In the genomic region with DNA sequence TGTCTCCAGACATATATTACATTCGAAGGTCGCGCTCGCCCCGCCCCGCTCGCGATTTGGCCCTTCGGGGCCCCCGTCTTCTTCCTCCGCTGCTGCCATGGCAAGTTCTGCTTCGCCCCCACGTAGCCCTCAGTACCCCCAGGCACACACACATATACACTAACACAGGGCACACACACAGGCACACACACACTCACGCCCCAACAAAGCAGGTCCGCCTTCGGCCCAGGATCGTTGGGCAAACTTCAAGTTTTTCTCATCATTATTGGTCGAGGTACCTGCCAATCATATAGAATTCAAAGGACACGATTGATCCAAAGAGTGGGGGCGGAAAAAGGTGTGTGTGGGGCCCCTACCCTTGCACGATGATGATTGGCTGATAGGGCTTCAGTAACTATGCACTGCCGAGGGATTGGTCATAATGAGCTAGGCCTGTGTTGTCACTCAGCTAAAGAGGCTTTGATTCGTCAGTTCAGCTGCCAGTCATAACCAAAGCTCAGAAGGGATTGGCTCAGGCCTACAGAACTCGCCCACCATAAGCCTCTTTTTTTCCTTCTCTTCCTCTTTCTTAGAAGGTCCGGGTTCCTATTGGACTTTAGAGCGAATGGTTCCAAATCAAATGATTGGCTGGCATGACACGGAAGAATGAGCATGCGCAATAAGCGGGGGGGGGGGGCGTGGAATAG, we compare ENCODE assay signal across 8 mouse cellular contexts. TPM values are rescaled to one million over a fixed set of nuclear protein-coding genes. Genes with fewer than 3 reads are reported as not detected.
A peak's percentile ranks its signal among the peaks of the same experiment; 100 is the strongest.
DNase-seq lines count a peak whose midpoint lies in the region; ATAC-seq lines count a peak whose summit lies in the region.

Rnf5 (minus strand) TSS at position 316 of the 686 bp plus-strand sequence.

- ATAC-seq in heart, embryonic 13.5 days (ENCODE audit: extremely low read depth, insufficient number of reproducible peaks, low FRiP score, low TSS enrichment) = peak; percentile 90
- peak; percentile 92 for ATAC-seq in liver, embryonic 12.5 days
- ATAC-seq in stomach, embryonic 15.5 days (ENCODE audit: insufficient read depth, low FRiP score, low read depth) = peak; percentile 95

- H3K27me3 ChIP-seq in heart, embryonic 13.5 days (replicated peaks) = no peaks in the 10 kb centered on the region
- H3K27me3 ChIP-seq in liver, embryonic 12.5 days (replicated peaks) = no peaks in the 10 kb centered on the region
- H3K27me3 ChIP-seq in stomach, embryonic 15.5 days (replicated peaks) = no peaks in the 10 kb centered on the region

- peak within 1 kb of the TSS; percentile 97 for H3K4me2 ChIP-seq in heart, embryonic 13.5 days
- H3K4me2 ChIP-seq in liver, embryonic 12.5 days = peak within 1 kb of the TSS; percentile 94
- H3K4me2 ChIP-seq in stomach, embryonic 15.5 days = peak within 1 kb of the TSS; percentile 88

- H3K36me3 ChIP-seq in heart, embryonic 13.5 days = peaks cover 30% of the 10 kb centered on the region
- peaks cover 36% of the 10 kb centered on the region for H3K36me3 ChIP-seq in liver, embryonic 12.5 days
- peaks cover 15% of the 10 kb centered on the region for H3K36me3 ChIP-seq in stomach, embryonic 15.5 days

- peak within 1 kb of the TSS; percentile 75 for H3K4me3 ChIP-seq in brown adipose tissue, adult 24 weeks (ENCODE audit: insufficient read depth, low read depth, low read length)
- H3K4me3 ChIP-seq in heart, embryonic 13.5 days = peak within 1 kb of the TSS; percentile 88
- peak within 1 kb of the TSS; percentile 98 for H3K4me3 ChIP-seq in liver, embryonic 12.5 days
- peak within 1 kb of the TSS; percentile 80 for H3K4me3 ChIP-seq in stomach, embryonic 15.5 days (replicated peaks)

- 1% methylated on average over 30 of the region's 30 CpGs for WGBS in heart, embryonic 13.5 days
- WGBS in liver, embryonic 12.5 days (ENCODE audit: insufficient replicate concordance) = under 1% methylated on average over 30 of the region's 30 CpGs
- WGBS in stomach, embryonic 15.5 days = under 1% methylated on average over 30 of the region's 30 CpGs

- H3K9ac ChIP-seq in heart, embryonic 13.5 days = peak within 1 kb of the TSS; percentile 97
- peak within 1 kb of the TSS; percentile 99 for H3K9ac ChIP-seq in liver, embryonic 12.5 days
- peak within 1 kb of the TSS; percentile 67 for H3K9ac ChIP-seq in stomach, embryonic 15.5 days

- H3K4me1 ChIP-seq in brown adipose tissue, adult 24 weeks (ENCODE audit: control insufficient read depth, insufficient read depth, insufficient read length, low read length) = peaks cover 13% of the 10 kb centered on the region
- H3K4me1 ChIP-seq in heart, embryonic 13.5 days = peaks cover 50% of the 10 kb centered on the region
- H3K4me1 ChIP-seq in liver, embryonic 12.5 days = peaks cover 61% of the 10 kb centered on the region
- H3K4me1 ChIP-seq in stomach, embryonic 15.5 days = peaks cover 42% of the 10 kb centered on the region

- peak; percentile 100 for DNase-seq in CD4-positive, CD25-positive, alpha-beta regulatory T cell, adult 2 months (ENCODE audit: low read depth, low spot score)
- peak; percentile 100 for DNase-seq in fat pad, adult 2 months (ENCODE audit: extremely low read depth, low read depth, low spot score)
- peak; percentile 100 for DNase-seq in kidney, postnatal 10 days
- DNase-seq in natural killer cell, adult 2 months (ENCODE audit: low spot score in 2 of 2) = peak; percentile 99

- H3K9me3 ChIP-seq in heart, embryonic 13.5 days = no peaks in the 10 kb centered on the region
- no peaks in the 10 kb centered on the region for H3K9me3 ChIP-seq in liver, embryonic 12.5 days (replicated peaks)
- no peaks in the 10 kb centered on the region for H3K9me3 ChIP-seq in stomach, embryonic 15.5 days

- peak within 1 kb of the TSS; percentile 98 for H3K27ac ChIP-seq in brown adipose tissue, adult 24 weeks (replicated peaks; ENCODE audit: low read depth, low read length)
- peak within 1 kb of the TSS; percentile 94 for H3K27ac ChIP-seq in heart, embryonic 13.5 days (replicated peaks)
- peak within 1 kb of the TSS; percentile 91 for H3K27ac ChIP-seq in liver, embryonic 12.5 days
- H3K27ac ChIP-seq in stomach, embryonic 15.5 days = peak within 1 kb of the TSS; percentile 91

RNA-seq across cellular contexts. Expression of gene Rnf5, which starts in this region (rescaled TPM):
- 104 and 110 TPM in 2 replicates for polyA plus RNA-seq in brown adipose tissue, adult 24 weeks (2012; ENCODE audit: insufficient read depth, insufficient read length, missing spikeins)
- 106 and 120 TPM in 2 replicates for polyA plus RNA-seq in heart, embryonic 13.5 days (2015; fragmentation: Nextera tagmentation; extraction: Ambion mirVana)
- polyA plus RNA-seq in liver, embryonic 12.5 days (2016; fragmentation: Nextera tagmentation; extraction: Ambion mirVana) = 94.8 and 101 TPM in 2 replicates
- 130 and 142 TPM in 2 replicates for polyA plus RNA-seq in stomach, embryonic 15.5 days (2015; fragmentation: Nextera tagmentation; extraction: Ambion mirVana)

Comparison
In these comparisons a context has a peak if more than half of its experiments do, and no peak if none do; other contexts are left out.
1. Peak in every context shown above with its lines: DNase-seq, ATAC-seq, H3K4me3 ChIP-seq and H3K27ac ChIP-seq.